Mouse (Mus musculus) midbrain, embryonic 13.5 days (tissue): ENCODE measurements around the gene Dapk3. TPM values are rescaled to one million over a fixed set of nuclear protein-coding genes. Genes with fewer than 3 reads are reported as not detected.
"Not testable (repeated sequence)": the region's sequence is repeated elsewhere in the genome, so short reads cannot be mapped to it uniquely, and the experiment has no call there.

Experiments
- ATAC-seq: fragments of 200-750 bp; cut with Nextera tagmentation; 2 replicates; pipeline ENCODE4 v1.8.0; 2017; ENCODE audit warnings: mild to moderate bottlenecking, moderate TSS enrichment, moderate library complexity
- H3K27ac ChIP-seq: fragments of 300-500 bp; sonication (generic); 2 replicates; pipeline ENCODE4 v1.5.1; 2015; ENCODE audit warnings: inconsistent platforms, mild to moderate bottlenecking, moderate library complexity
- H3K27me3 ChIP-seq: fragments of 300-500 bp; sonication (generic); 2 replicates; pipeline ENCODE4 v1.6.1; 2015; ENCODE audit warnings: mild to moderate bottlenecking, inconsistent platforms
- H3K36me3 ChIP-seq: fragments of 300-500 bp; sonication (generic); 2 replicates; pipeline ENCODE4 v1.6.1; 2015; ENCODE audit warnings: mild to moderate bottlenecking, inconsistent platforms
- H3K4me1 ChIP-seq: fragments of 300-500 bp; sonication (generic); replicated peaks from 2 replicates; pipeline ENCODE4 v1.6.1; 2015; ENCODE audit warnings: inconsistent platforms
- H3K4me2 ChIP-seq: fragments of 300-500 bp; sonication (generic); replicated peaks from 2 replicates; pipeline ENCODE4 v1.6.1; 2015; ENCODE audit warnings: moderate library complexity, mild to moderate bottlenecking, inconsistent platforms
- H3K4me3 ChIP-seq: fragments of 300-500 bp; sonication (generic); replicated peaks from 2 replicates; pipeline ENCODE4 v1.5.1; 2015; ENCODE audit warnings: mild to moderate bottlenecking, inconsistent platforms
- H3K9ac ChIP-seq: fragments of 300-500 bp; sonication (generic); replicated peaks from 2 replicates; pipeline ENCODE4 v1.6.1; 2015; ENCODE audit warnings: mild to moderate bottlenecking, inconsistent platforms
- H3K9me3 ChIP-seq: fragments of 300-500 bp; sonication (generic); 2 replicates; pipeline ENCODE4 v1.6.1; 2016; ENCODE audit warnings: mild to moderate bottlenecking, inconsistent platforms
- WGBS: fragments of 180-500 bp; shearing (Covaris S2); methylation state at CpG from one replicate; pipeline ENCODE4 v1.1.7; 2015; 5-methylcytosine and 5-hydroxymethylcytosine counted together
- polyA plus RNA-seq: library from polyadenylated mRNA; unstranded; fragments of >200 nt; fragmentation: Nextera tagmentation; extraction: Ambion mirVana; gene quantifications from 2 replicates; pipeline ENCODE4 v1.2.1, GENCODE M21; 2015

Dapk3 gene
- polyA plus RNA-seq, 1 experiment from 2014 or later = 67.3 TPM

- ATAC-seq = no peak
- H3K4me1 ChIP-seq = no peaks in the 10 kb centered on the region
- H3K36me3 ChIP-seq = peaks cover 81% of the 10 kb centered on the region
- no peaks in the 10 kb centered on the region for H3K27me3 ChIP-seq
- no peak overlapping the region for H3K9ac ChIP-seq
- no peak overlapping the region for H3K4me3 ChIP-seq
- WGBS = 97% methylated on average over 12 of the region's 12 CpGs
- no peak overlapping the region for H3K4me2 ChIP-seq
- H3K27ac ChIP-seq = no peak overlapping the region
- no peaks in the 10 kb centered on the region for H3K9me3 ChIP-seq
These were observed 28.5 kb upstream of the Dapk3 start for GRCm38 (mm10) chr10:81154313-81154712.

- H3K4me1 ChIP-seq = no peaks in the 10 kb centered on the region
- no peak overlapping the region for H3K9ac ChIP-seq
- H3K4me2 ChIP-seq = no peak overlapping the region
- H3K27ac ChIP-seq = no peak overlapping the region
- H3K4me3 ChIP-seq = no peak overlapping the region
- H3K9me3 ChIP-seq = no peaks in the 10 kb centered on the region
- no peaks in the 10 kb centered on the region for H3K27me3 ChIP-seq
- ATAC-seq = no peak
- 84% methylated on average over 6 of the region's 6 CpGs for WGBS
- H3K36me3 ChIP-seq = peaks cover 78% of the 10 kb centered on the region
These were observed 28.1 kb upstream of the Dapk3 start for GRCm38 (mm10) chr10:81154736-81155135.

GRCm38 (mm10) chr10:81161602-81162317 is 21.0 kb upstream of the Dapk3 start:
- peaks cover 75% of the 10 kb centered on the region for H3K36me3 ChIP-seq
- no peak overlapping the region for H3K4me3 ChIP-seq
- 94% methylated on average over 8 of the region's 8 CpGs for WGBS
- no peak overlapping the region for H3K27ac ChIP-seq
- no peak for ATAC-seq
- H3K4me2 ChIP-seq = no peak overlapping the region
- no peak overlapping the region for H3K9ac ChIP-seq
- peaks cover 29% of the 10 kb centered on the region for H3K4me1 ChIP-seq
- H3K27me3 ChIP-seq = no peaks in the 10 kb centered on the region
- H3K9me3 ChIP-seq = no peaks in the 10 kb centered on the region

GRCm38 (mm10) chr10:81162318-81162652 is 20.5 kb upstream of the Dapk3 start:
- ATAC-seq = no peak
- Histone ChIP-seq H3K36me3 (peaks cover 70% of the 10 kb centered on the region), H3K4me1 (peaks cover 34% of the 10 kb centered on the region), H3K4me3 (no peak overlapping the region), H3K27ac (no peak overlapping the region), H3K9ac (no peak overlapping the region), H3K9me3 (no peaks in the 10 kb centered on the region), H3K27me3 (no peaks in the 10 kb centered on the region), H3K4me2 (no peak overlapping the region)
- WGBS = 85% methylated on average over 2 of the region's 2 CpGs

- WGBS = 91% methylated on average over 8 of the region's 8 CpGs
- Histone ChIP-seq H3K4me1 (peaks cover 45% of the 10 kb centered on the region), H3K9me3 (no peaks in the 10 kb centered on the region), H3K27ac (no peak overlapping the region), H3K27me3 (no peaks in the 10 kb centered on the region), H3K36me3 (peaks cover 47% of the 10 kb centered on the region), H3K9ac (0 out of 2 replicates have a peak overlapping the region, but pooled peaks have one; percentile 21), H3K4me2 (no peak overlapping the region), H3K4me3 (no peak overlapping the region)
- ATAC-seq = no peak
These were observed 17.7 kb upstream of the Dapk3 start for GRCm38 (mm10) chr10:81165118-81165517.

GRCm38 (mm10) chr10:81167200-81168086 is 15.4 kb upstream of the Dapk3 start, which contains the start of gene Pias4:
Gene Pias4, minus strand, starts transcription at chr10:81167923.
- ATAC-seq = peak; percentile 88
- Histone ChIP-seq H3K36me3 (peaks cover 23% of the 10 kb centered on the region), H3K4me3 (peak within 1 kb of the TSS; percentile 95), H3K9ac (peak within 1 kb of the TSS; percentile 87), H3K27ac (peak within 1 kb of the TSS; percentile 68), H3K4me2 (peak within 1 kb of the TSS; percentile 95), H3K4me1 (peaks cover 34% of the 10 kb centered on the region), H3K27me3 (no peaks in the 10 kb centered on the region), H3K9me3 (no peaks in the 10 kb centered on the region)
- under 1% methylated on average over 64 of the region's 64 CpGs for WGBS

GRCm38 (mm10) chr10:81168087-81168431 is 14.7 kb upstream of the Dapk3 start:
- Histone ChIP-seq H3K4me3 (peak overlapping the region; percentile 95), H3K36me3 (peaks cover 20% of the 10 kb centered on the region), H3K9ac (peak overlapping the region; percentile 63), H3K4me1 (peaks cover 35% of the 10 kb centered on the region), H3K27ac (peak overlapping the region; percentile 68), H3K27me3 (no peaks in the 10 kb centered on the region), H3K4me2 (peak overlapping the region; percentile 67), H3K9me3 (no peaks in the 10 kb centered on the region)
- ATAC-seq = peak; percentile 65
- 7% methylated on average over 5 of the region's 5 CpGs for WGBS

GRCm38 (mm10) chr10:81168521-81169244 is 14.1 kb upstream of the Dapk3 start:
- Histone ChIP-seq H3K36me3 (peaks cover 15% of the 10 kb centered on the region), H3K9ac (peak overlapping the region; percentile 63), H3K27me3 (no peaks in the 10 kb centered on the region), H3K27ac (peak overlapping the region; percentile 68), H3K4me1 (peaks cover 41% of the 10 kb centered on the region), H3K4me2 (peak overlapping the region; percentile 67), H3K4me3 (peak overlapping the region; percentile 95), H3K9me3 (no peaks in the 10 kb centered on the region)
- ATAC-seq = peak; percentile 43; the same call in 1 of the 2 replicates
- 7% methylated on average over 29 of the region's 29 CpGs for WGBS

- H3K4me1 ChIP-seq = peaks cover 49% of the 10 kb centered on the region
- H3K36me3 ChIP-seq, H3K9me3 ChIP-seq, H3K4me3 ChIP-seq, H3K27ac ChIP-seq, ATAC-seq, H3K27me3 ChIP-seq: not testable (repeated sequence)
- H3K4me2 ChIP-seq = peak overlapping the region; percentile 7; the same call in 1 of the 2 replicates
- 47% methylated on average over 7 of the region's 14 CpGs for WGBS
- 0 out of 2 replicates have a peak overlapping the region, but pooled peaks have one; percentile 5 for H3K9ac ChIP-seq
These were observed 13.3 kb upstream of the Dapk3 start for GRCm38 (mm10) chr10:81169411-81169900.

- Histone ChIP-seq H3K4me2 (peak overlapping the region; percentile 67), H3K9me3 (no peaks in the 10 kb centered on the region), H3K4me1 (peaks cover 55% of the 10 kb centered on the region), H3K27ac (peak overlapping the region; percentile 96), H3K27me3 (no peaks in the 10 kb centered on the region), H3K4me3 (peak overlapping the region; percentile 14; the same call in 1 of the 2 replicates), H3K36me3 (peaks cover 8% of the 10 kb centered on the region), H3K9ac (peak overlapping the region; percentile 51; the same call in 1 of the 2 replicates)
- ATAC-seq = peak; percentile 19
- WGBS = 3% methylated on average over 21 of the region's 21 CpGs
These were observed 9.7 kb upstream of the Dapk3 start for GRCm38 (mm10) chr10:81173132-81173531.

- 2% methylated on average over 29 of the region's 29 CpGs for WGBS
- no peaks in the 10 kb centered on the region for H3K27me3 ChIP-seq
- H3K4me3 ChIP-seq = peak overlapping the region; percentile 41
- peaks cover 25% of the 10 kb centered on the region for H3K36me3 ChIP-seq
- H3K4me2 ChIP-seq = peak overlapping the region; percentile 67
- ATAC-seq = peak; percentile 79
- peaks cover 59% of the 10 kb centered on the region for H3K4me1 ChIP-seq
- H3K9me3 ChIP-seq = no peaks in the 10 kb centered on the region
- H3K27ac ChIP-seq = peak overlapping the region; percentile 96
- peak overlapping the region; percentile 69 for H3K9ac ChIP-seq
These were observed 8.0 kb upstream of the Dapk3 start for GRCm38 (mm10) chr10:81174617-81175344.
